Mouse (Mus musculus) megakaryocyte, embryonic 14.5 days (primary cell): ENCODE results near the gene Wipf1.

Source experiments
- FLI1 ChIP-seq: IDR thresholded peaks from 2 replicates; pipeline ENCODE4 v1.6.1; 2012; ENCODE audit warnings: low read length, inconsistent platforms, mixed read lengths
- GATA1 ChIP-seq: IDR thresholded peaks from 3 replicates; pipeline ENCODE4 v1.6.1; 2012; ENCODE audit warnings: mixed read lengths, low read length, inconsistent platforms, borderline replicate concordance

DNA sequence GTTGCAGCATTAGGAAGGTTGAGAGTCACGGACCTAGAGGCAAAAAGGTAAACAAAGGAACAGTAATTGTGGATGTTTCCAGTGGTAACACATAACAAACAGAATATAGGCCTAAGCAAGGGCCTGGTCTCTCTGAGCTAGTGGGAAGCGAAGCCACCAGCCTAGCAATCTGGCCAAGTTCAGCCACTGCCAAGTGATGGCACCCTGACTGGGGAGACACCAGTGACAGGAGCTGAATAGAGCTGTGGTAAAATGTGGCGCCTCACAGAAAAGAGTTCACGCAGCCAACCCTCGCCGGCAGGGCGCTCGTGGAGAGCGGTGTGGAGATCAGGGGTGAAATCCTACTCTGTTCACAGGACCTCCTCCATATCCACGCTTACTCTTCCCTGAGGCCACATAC is 63.1 kb downstream of the Wipf1 start:
- TF ChIP-seq GATA1: no peak
- TF ChIP-seq FLI1: no peak
